Mouse (Mus musculus): ENCODE data around the gene Lce3f. TPM values are rescaled to one million over a fixed set of nuclear protein-coding genes. Genes with fewer than 3 reads are reported as not detected.

Lce3f gene
- polyA plus RNA-seq, 1 experiment from 2014 or later = not detected

Other genes starting within 250 kb of the Lce3f start
- not detected in 2 replicates for gene Lce1g, start 239.9 kb upstream of the Lce3f start, polyA plus RNA-seq (2014; fragmentation: Nextera tagmentation; extraction: Ambion mirVana)
- gene Lce1h, start 227.2 kb upstream of the Lce3f start, polyA plus RNA-seq (2014; fragmentation: Nextera tagmentation; extraction: Ambion mirVana) = not detected in 2 replicates
- gene Lce1i, start 213.3 kb upstream of the Lce3f start, polyA plus RNA-seq (2014; fragmentation: Nextera tagmentation; extraction: Ambion mirVana) = not detected in 2 replicates
- not detected in 2 replicates for gene Lce1j, start 201.7 kb upstream of the Lce3f start, polyA plus RNA-seq (2014; fragmentation: Nextera tagmentation; extraction: Ambion mirVana)
- gene Lce1k, start 184.3 kb upstream of the Lce3f start, polyA plus RNA-seq (2014; fragmentation: Nextera tagmentation; extraction: Ambion mirVana) = not detected in 2 replicates
- not detected in 2 replicates for gene Kprp, start 165.0 kb upstream of the Lce3f start, polyA plus RNA-seq (2014; fragmentation: Nextera tagmentation; extraction: Ambion mirVana)
- gene Lce1l, start 140.9 kb upstream of the Lce3f start, polyA plus RNA-seq (2014; fragmentation: Nextera tagmentation; extraction: Ambion mirVana) = not detected in 2 replicates
- gene 2310050C09Rik, start 122.0 kb upstream of the Lce3f start, polyA plus RNA-seq (2014; fragmentation: Nextera tagmentation; extraction: Ambion mirVana) = not detected in 2 replicates
- gene Lce3a, start 66.0 kb upstream of the Lce3f start, polyA plus RNA-seq (2014; fragmentation: Nextera tagmentation; extraction: Ambion mirVana) = not detected in 2 replicates
- not detected in 2 replicates for gene Lce3b, start 59.2 kb upstream of the Lce3f start, polyA plus RNA-seq (2014; fragmentation: Nextera tagmentation; extraction: Ambion mirVana)
- not detected in 2 replicates for gene Lce3c, start 47.7 kb upstream of the Lce3f start, polyA plus RNA-seq (2014; fragmentation: Nextera tagmentation; extraction: Ambion mirVana)
- gene Lce3d, start 34.8 kb upstream of the Lce3f start, polyA plus RNA-seq (2014; fragmentation: Nextera tagmentation; extraction: Ambion mirVana) = not detected in 2 replicates
- not detected in 2 replicates for gene Lce3e, start 25.2 kb upstream of the Lce3f start, polyA plus RNA-seq (2014; fragmentation: Nextera tagmentation; extraction: Ambion mirVana)
- gene Crct1, start 23.5 kb downstream of the Lce3f start, polyA plus RNA-seq (2014; fragmentation: Nextera tagmentation; extraction: Ambion mirVana) = not detected in 2 replicates
- gene Lce1m, start 26.8 kb downstream of the Lce3f start, polyA plus RNA-seq (2014; fragmentation: Nextera tagmentation; extraction: Ambion mirVana) = not detected in 2 replicates
- gene Gm4858, start 76.6 kb downstream of the Lce3f start, polyA plus RNA-seq (2014; fragmentation: Nextera tagmentation; extraction: Ambion mirVana) = not detected in 2 replicates
- not detected in 2 replicates for gene Crnn, start 152.6 kb downstream of the Lce3f start, polyA plus RNA-seq (2014; fragmentation: Nextera tagmentation; extraction: Ambion mirVana)
- not detected in 2 replicates for gene Flg2, start 205.1 kb downstream of the Lce3f start, polyA plus RNA-seq (2014; fragmentation: Nextera tagmentation; extraction: Ambion mirVana)